Comparison of ENCODE assay signal across 21 mouse cellular contexts in genomic region chr1:38725805-38726204, GRCm38 (mm10).
DNase-seq lines count a peak whose midpoint lies in the region; ATAC-seq and TF ChIP-seq lines count a peak whose summit lies in the region.
"Had no signal": no experiment of that assay in that cellular context is flagged by ENCODE, and none has a peak within 500 bp of the region (broad histone marks: within the 10 kb centered on the region; RNA-seq: fewer than 3 reads in every experiment).

No protein-coding gene starts in this region.

- no peaks in the 10 kb centered on the region for H3K36me3 ChIP-seq in hindbrain, embryonic 13.5 days
- no peaks in the 10 kb centered on the region for H3K36me3 ChIP-seq in hindbrain, embryonic 14.5 days (replicated peaks; ENCODE audit: control insufficient read depth, insufficient read depth)
- no peaks in the 10 kb centered on the region; a peak in 1 of 4 replicates for H3K36me3 ChIP-seq in MEL (ENCODE audit: control insufficient read depth in 1 of 2, insufficient read depth in 2 of 2, low read length in 2 of 2)
- H3K36me3 ChIP-seq in midbrain, embryonic 16.5 days (ENCODE audit: control insufficient read depth, insufficient read depth, low read length), result no peaks in the 10 kb centered on the region
- H3K36me3 ChIP-seq: embryonic facial prominence, embryonic 13.5 days; forebrain, embryonic 10.5 days; hindbrain, embryonic 10.5 days; hindbrain, embryonic 15.5 days had no signal

- no peak for TF ChIP-seq RAD21 in MEL (IDR thresholded peaks at IDR 0.05; ENCODE audit: low read depth, low read length)

- TF ChIP-seq CTCF in MEL (IDR thresholded peaks at IDR 0.05 in 2 of 3, conservative IDR thresholded peaks at IDR 0.05 in 1 of 3; ENCODE audit: control insufficient read depth in 1 of 3, insufficient read depth in 1 of 3, low read depth in 2 of 3, low read length in 3 of 3, poor library complexity in 1 of 3, severe bottlenecking in 1 of 3), result no peak

- no peak for DNase-seq in hindbrain, embryonic 14.5 days (ENCODE audit: low spot score)
- DNase-seq in MEL (ENCODE audit: low read depth, low spot score), result peak; percentile 12
- DNase-seq in lung, postnatal 4 days, result no peak
- DNase-seq: adrenal gland, adult 2 months; adrenal gland, postnatal 14 days; cerebellum, adult 11 months; cerebellum, adult 8-10 months; cerebellum, postnatal 10 days; gastrocnemius, postnatal 10 days; gastrocnemius, postnatal 36 days; kidney, adult 11 months had no signal

- 77% methylated on average over 9 of the region's 9 CpGs for WGBS in hindbrain, embryonic 13.5 days
- 76% methylated on average over 9 of the region's 9 CpGs for WGBS in hindbrain, embryonic 14.5 days
- WGBS in midbrain, embryonic 16.5 days, result 76% methylated on average over 9 of the region's 9 CpGs

- no peaks in the 10 kb centered on the region for H3K27me3 ChIP-seq in hindbrain, embryonic 13.5 days
- no peaks in the 10 kb centered on the region for H3K27me3 ChIP-seq in hindbrain, embryonic 14.5 days (ENCODE audit: control insufficient read depth, insufficient read depth, low read length)
- H3K27me3 ChIP-seq in MEL (ENCODE audit: control insufficient read depth in 1 of 2, insufficient read depth in 2 of 2, low read length in 2 of 2), result no peaks in the 10 kb centered on the region
- no peaks in the 10 kb centered on the region for H3K27me3 ChIP-seq in midbrain, embryonic 16.5 days (ENCODE audit: control insufficient read depth, insufficient read depth, low read depth, low read length)
- H3K27me3 ChIP-seq: forebrain, embryonic 13.5 days; hindbrain, embryonic 15.5 days had no signal

- H3K79me2 ChIP-seq in MEL (ENCODE audit: control insufficient read depth, insufficient read depth, low read length, poor library complexity), result no peaks in the 10 kb centered on the region

- no peak overlapping the region for H3K9ac ChIP-seq in hindbrain, embryonic 13.5 days
- no peak overlapping the region for H3K9ac ChIP-seq in hindbrain, embryonic 14.5 days
- no peak overlapping the region for H3K9ac ChIP-seq in MEL (ENCODE audit: control insufficient read depth, low read depth, low read length, poor library complexity, severe bottlenecking)
- no peak overlapping the region for H3K9ac ChIP-seq in midbrain, embryonic 16.5 days (ENCODE audit: low read depth, low read length)
- H3K9ac ChIP-seq: embryonic facial prominence, embryonic 13.5 days; forebrain, embryonic 13.5 days; hindbrain, embryonic 15.5 days had no signal

- TF ChIP-seq EP300 in MEL (IDR thresholded peaks at IDR 0.05; ENCODE audit: low read depth in 1 of 2, low read length in 2 of 2), result peak; percentile 20 to 34; a peak in 3 of 4 replicates

- no peak for ATAC-seq in hindbrain, embryonic 13.5 days (ENCODE audit: low FRiP score)
- ATAC-seq in hindbrain, embryonic 14.5 days (ENCODE audit: low FRiP score), result no peak
- ATAC-seq in megakaryocyte-erythroid progenitor cell, adult 5-6 weeks (replicated peaks; ENCODE audit: low FRiP score, low TSS enrichment, poor library complexity, severe bottlenecking), result peak; percentile 63
- ATAC-seq in midbrain, embryonic 16.5 days, result no peak
- ATAC-seq: forebrain, embryonic 13.5 days; forebrain, embryonic 16.5 days had no signal

- H3K4me2 ChIP-seq in hindbrain, embryonic 13.5 days, result no peak overlapping the region
- H3K4me2 ChIP-seq in hindbrain, embryonic 14.5 days (replicated peaks), result no peak overlapping the region
- no peak overlapping the region for H3K4me2 ChIP-seq in midbrain, embryonic 16.5 days (ENCODE audit: low read length)
- H3K4me2 ChIP-seq: embryonic facial prominence, embryonic 13.5 days; forebrain, embryonic 13.5 days; heart, embryonic 11.5 days; hindbrain, embryonic 15.5 days had no signal

- peaks cover 3% of the 10 kb centered on the region; the same call in 1 of the 2 replicates for H3K9me3 ChIP-seq in hindbrain, embryonic 13.5 days
- H3K9me3 ChIP-seq in hindbrain, embryonic 14.5 days (ENCODE audit: control insufficient read depth, low read length), result no peaks in the 10 kb centered on the region; the same call in 1 of the 2 replicates
- no peaks in the 10 kb centered on the region for H3K9me3 ChIP-seq in MEL (replicated peaks; ENCODE audit: insufficient read depth, low read length)
- no peaks in the 10 kb centered on the region for H3K9me3 ChIP-seq in midbrain, embryonic 16.5 days (replicated peaks; ENCODE audit: control insufficient read depth, low read length, poor library complexity, severe bottlenecking)
- H3K9me3 ChIP-seq: forebrain, embryonic 10.5 days; forebrain, embryonic 13.5 days; hindbrain, embryonic 10.5 days; hindbrain, embryonic 15.5 days had no signal

- H3K4me3 ChIP-seq in hindbrain, embryonic 13.5 days, result no peak overlapping the region
- H3K4me3 ChIP-seq in hindbrain, embryonic 14.5 days (replicated peaks; ENCODE audit: low read length), result no peak overlapping the region
- no peak overlapping the region for H3K4me3 ChIP-seq in MEL (ENCODE audit: control insufficient read depth in 1 of 2, insufficient read depth in 1 of 2, low read depth in 2 of 2, low read length in 2 of 2)
- H3K4me3 ChIP-seq in midbrain, embryonic 16.5 days (ENCODE audit: low read depth, low read length), result no peak overlapping the region
- H3K4me3 ChIP-seq: embryonic facial prominence, embryonic 13.5 days; forebrain, embryonic 10.5 days; forebrain, embryonic 13.5 days; hindbrain, embryonic 10.5 days; hindbrain, embryonic 15.5 days had no signal

- peaks cover 18% of the 10 kb centered on the region for H3K4me1 ChIP-seq in hindbrain, embryonic 13.5 days (replicated peaks)
- H3K4me1 ChIP-seq in hindbrain, embryonic 14.5 days (replicated peaks; ENCODE audit: control insufficient read depth, insufficient read depth, low read length), result peaks cover 15% of the 10 kb centered on the region
- 0 out of 4 replicates have a peak, but pooled peaks cover 0 to 3% of the 10 kb centered on the region in 2 experiments for H3K4me1 ChIP-seq in MEL (ENCODE audit: control insufficient read depth in 1 of 2, insufficient read depth in 2 of 2, low read length in 2 of 2)
- peaks cover 6% of the 10 kb centered on the region for H3K4me1 ChIP-seq in midbrain, embryonic 16.5 days (ENCODE audit: control insufficient read depth, insufficient read depth, low read length)

- no peak for TF ChIP-seq POLR2A in MEL (IDR thresholded peaks at IDR 0.05; ENCODE audit: control insufficient read depth in 1 of 2, insufficient read depth in 1 of 2, low read depth in 1 of 2, low read length in 2 of 2, poor library complexity in 1 of 2)

- 0 out of 2 replicates have a peak overlapping the region, but pooled peaks have one; percentile 12 for H3K27ac ChIP-seq in hindbrain, embryonic 13.5 days
- no peak overlapping the region for H3K27ac ChIP-seq in hindbrain, embryonic 14.5 days
- no peak overlapping the region for H3K27ac ChIP-seq in MEL (ENCODE audit: control insufficient read depth, low read depth, low read length)
- no peak overlapping the region for H3K27ac ChIP-seq in midbrain, embryonic 16.5 days (ENCODE audit: low read length)
- H3K27ac ChIP-seq: embryonic facial prominence, embryonic 13.5 days; forebrain, embryonic 10.5 days; forebrain, embryonic 13.5 days; hindbrain, embryonic 10.5 days; hindbrain, embryonic 15.5 days had no signal

TF ChIP-seq in MEL, 35 proteins besides CTCF, POLR2A, EP300 and RAD21:
- TF ChIP-seq TAL1 (IDR thresholded peaks at IDR 0.05; ENCODE audit: low read length), result peak; percentile 21; the same call in 1 of the 2 replicates
- TF ChIP-seq TCF12 (IDR thresholded peaks at IDR 0.05; ENCODE audit: low read depth, low read length), result 0 out of 2 replicates have a peak, but pooled peaks have one; percentile 14
- no peak for TF ChIP-seq MYC (IDR thresholded peaks at IDR 0.05; ENCODE audit: low read depth, low read length)
- no peak for TF ChIP-seq POLR2AphosphoS5 (IDR thresholded peaks at IDR 0.05; ENCODE audit: borderline replicate concordance, low read depth, low read length)
- TF ChIP-seq POLR2AphosphoS2 (IDR thresholded peaks at IDR 0.05; ENCODE audit: low read length), result no peak
- TF ChIP-seq ZNF384 (IDR thresholded peaks at IDR 0.05; ENCODE audit: low read depth, low read length), result no peak
- TF ChIP-seq RCOR1 (IDR thresholded peaks at IDR 0.05; ENCODE audit: low read depth, low read length), result no peak
- no peak for TF ChIP-seq CHD2 (IDR thresholded peaks at IDR 0.05; ENCODE audit: low read length)
- no peak for TF ChIP-seq JUND (IDR thresholded peaks at IDR 0.05; ENCODE audit: low read depth, low read length)
- no peak for TF ChIP-seq MYB (IDR thresholded peaks at IDR 0.05; ENCODE audit: low read depth, low read length)
- no peak for TF ChIP-seq TBP (IDR thresholded peaks at IDR 0.05; ENCODE audit: low read depth, low read length)
- TF ChIP-seq NELFE (IDR thresholded peaks at IDR 0.05; ENCODE audit: low read depth, low read length), result no peak
- no peak for TF ChIP-seq GATA1 (IDR thresholded peaks at IDR 0.05; ENCODE audit: low read depth, low read length)
TF ChIP-seq in MEL: peak in this region for 2.
